Mouse (Mus musculus) G1E (cell line): Measurements from ENCODE around the gene Cfap20. TPM values are rescaled to one million over a fixed set of nuclear protein-coding genes. Genes with fewer than 3 reads are reported as not detected.

Experiments
- ATAC-seq: 2 replicates; pipeline ENCODE4 v1.8.0; 2016; ENCODE audit warnings: mild to moderate bottlenecking; ENCODE audit not compliant: insufficient number of reproducible peaks, poor library complexity, low FRiP score, severe bottlenecking; ENCODE audit errors: extremely low read depth
- DNase-seq: peaks from one replicate; pipeline ENCODE4 v3.0.0; 2012; ENCODE audit warnings: low spot score
- H3K27me3 ChIP-seq: 2 replicates; pipeline ENCODE4 v1.6.1; 2012; ENCODE audit warnings: mild to moderate bottlenecking, low read length, inconsistent platforms; ENCODE audit not compliant: insufficient read depth
- H3K36me3 ChIP-seq: replicated peaks from 2 replicates; pipeline ENCODE3; 2012; ENCODE audit warnings: mild to moderate bottlenecking, inconsistent platforms
- H3K4me1 ChIP-seq: 2 replicates; pipeline ENCODE4 v1.6.1; 2012; ENCODE audit warnings: low read depth, low read length, inconsistent platforms, mixed read lengths; ENCODE audit not compliant: insufficient read depth
- H3K4me3 ChIP-seq: 2 replicates; pipeline ENCODE4 v1.5.1; 2012; ENCODE audit warnings: low read depth, mild to moderate bottlenecking, inconsistent platforms, low read length, moderate library complexity, mixed read lengths
- H3K9me3 ChIP-seq: replicated peaks from 2 replicates; pipeline ENCODE4 v1.6.1; 2012; ENCODE audit warnings: inconsistent platforms
- CTCF ChIP-seq: IDR thresholded peaks from 2 replicates; pipeline ENCODE4 v1.5.1; 2012; ENCODE audit warnings: low read depth, low read length, inconsistent platforms, mixed read lengths
- GATA1 ChIP-seq: IDR thresholded peaks from 2 replicates; pipeline ENCODE4 v1.6.1; 2012; ENCODE audit warnings: borderline replicate concordance, low read length, inconsistent platforms, mixed read lengths
- GATA2 ChIP-seq: IDR thresholded peaks from 2 replicates; pipeline ENCODE4 v1.6.1; 2012; ENCODE audit warnings: low read depth, low read length, inconsistent platforms, borderline replicate concordance
- POLR2AphosphoS5 ChIP-seq: IDR thresholded peaks from 2 replicates; pipeline ENCODE4 v1.6.1; 2012; ENCODE audit warnings: low read depth, low read length, inconsistent platforms; ENCODE audit not compliant: insufficient replicate concordance
- TAL1 ChIP-seq: conservative IDR thresholded peaks from 2 replicates; pipeline ENCODE4 v1.6.1; 2012; ENCODE audit warnings: low read depth, low read length, inconsistent platforms, mixed read lengths
- polyA plus RNA-seq: library from polyadenylated mRNA; stranded (reverse); fragments of >175 nt; gene quantifications from 2 replicates; pipeline ENCODE4 v1.2.3, GENCODE M21; 2012
- total RNA-seq, 2 experiments: library from RNA; stranded (forward) in 1 of 2; stranded (reverse) in 1 of 2; fragments of 200-1000 nt in 1 of 2; fragments of >200 nt in 1 of 2; fragmentation: Nextera tagmentation in 1 of 2; gene quantifications; 2 replicates each; pipeline ENCODE4 v1.2.3; 2014 to 2017

The Cfap20 gene
- total and polyA plus RNA-seq, 3 experiments, result 29.3 to 62.4 (median 52.3) TPM

GRCm38 (mm10) chr8:95377863-95378291, 56.8 kb downstream of the Cfap20 start:
- peaks cover 23% of the 10 kb centered on the region for H3K27me3 ChIP-seq
- ATAC-seq, result no peak

GRCm38 (mm10) chr8:95377101-95377500, 57.6 kb downstream of the Cfap20 start:
- no peak for ATAC-seq
- no peak for DNase-seq
- Histone ChIP-seq H3K9me3 (no peaks in the 10 kb centered on the region), H3K4me3 (no peak overlapping the region), H3K4me1 (0 out of 2 replicates have a peak, but pooled peaks cover 3% of the 10 kb centered on the region), H3K36me3 (no peaks in the 10 kb centered on the region), H3K27me3 (peaks cover 24% of the 10 kb centered on the region)
- TF ChIP-seq GATA2 (no peak), POLR2AphosphoS5 (no peak), TAL1 (no peak), CTCF (no peak), GATA1 (no peak)

More at GRCm38 (mm10) chr8:95377863-95378291, 56.8 kb downstream of the Cfap20 start:
- no peak for TF ChIP-seq CTCF
- TF ChIP-seq POLR2AphosphoS5, result no peak
- no peak for TF ChIP-seq GATA2
- TF ChIP-seq TAL1, result no peak
- no peak for TF ChIP-seq GATA1
- H3K36me3 ChIP-seq, result no peaks in the 10 kb centered on the region
- no peak for DNase-seq
- H3K4me1 ChIP-seq, result 0 out of 2 replicates have a peak, but pooled peaks cover 3% of the 10 kb centered on the region
- no peaks in the 10 kb centered on the region for H3K9me3 ChIP-seq
- H3K4me3 ChIP-seq, result no peak overlapping the region

GRCm38 (mm10) chr8:95376309-95376999, 58.2 kb downstream of the Cfap20 start:
- peaks cover 24% of the 10 kb centered on the region for H3K27me3 ChIP-seq
- no peak overlapping the region for H3K4me3 ChIP-seq
- TF ChIP-seq GATA2 (no peak), POLR2AphosphoS5 (no peak), CTCF (no peak), GATA1 (no peak), TAL1 (no peak)
- H3K36me3 ChIP-seq, result no peaks in the 10 kb centered on the region
- no peak for ATAC-seq
- no peaks in the 10 kb centered on the region for H3K9me3 ChIP-seq
- no peak for DNase-seq
- 0 out of 2 replicates have a peak, but pooled peaks cover 3% of the 10 kb centered on the region for H3K4me1 ChIP-seq

- Histone ChIP-seq H3K27me3 (peaks cover 26% of the 10 kb centered on the region), H3K9me3 (no peaks in the 10 kb centered on the region), H3K36me3 (no peaks in the 10 kb centered on the region), H3K4me1 (0 out of 2 replicates have a peak, but pooled peaks cover 3% of the 10 kb centered on the region), H3K4me3 (no peak overlapping the region)
- TF ChIP-seq POLR2AphosphoS5, result no peak
- no peak for TF ChIP-seq CTCF
- TF ChIP-seq GATA2, result no peak
- no peak for TF ChIP-seq TAL1
- TF ChIP-seq GATA1, result no peak
- no peak for ATAC-seq
- DNase-seq, result no peak
Measured at GRCm38 (mm10) chr8:95375374-95375930, 59.2 kb downstream of the Cfap20 start.

- Histone ChIP-seq H3K9me3 (no peaks in the 10 kb centered on the region), H3K36me3 (no peaks in the 10 kb centered on the region), H3K4me3 (no peak overlapping the region), H3K4me1 (peaks cover 9% of the 10 kb centered on the region; the same call in 1 of the 2 replicates), H3K27me3 (peaks cover 31% of the 10 kb centered on the region)
- ATAC-seq, result no peak
- TF ChIP-seq CTCF, result no peak
- no peak for TF ChIP-seq GATA2
- no peak for TF ChIP-seq POLR2AphosphoS5
- TF ChIP-seq TAL1, result no peak
- no peak for TF ChIP-seq GATA1
- no peak for DNase-seq
Measured at GRCm38 (mm10) chr8:95374429-95374828, 60.2 kb downstream of the Cfap20 start.

GRCm38 (mm10) chr8:95373389-95374002, 61.2 kb downstream of the Cfap20 start:
- TF ChIP-seq GATA2 (no peak), GATA1 (no peak), CTCF (no peak), POLR2AphosphoS5 (no peak), TAL1 (no peak)
- DNase-seq (no peak), ATAC-seq (no peak)
- Histone ChIP-seq H3K9me3 (no peaks in the 10 kb centered on the region), H3K4me3 (no peak overlapping the region), H3K27me3 (peaks cover 33% of the 10 kb centered on the region), H3K36me3 (no peaks in the 10 kb centered on the region), H3K4me1 (peaks cover 9% of the 10 kb centered on the region; the same call in 1 of the 2 replicates)

Other genes starting within 250 kb of the Cfap20 start
- not detected in 2 replicates for gene Kifc3, start 232.1 kb downstream of the Cfap20 start, total RNA-seq (2014; fragmentation: Nextera tagmentation)
- gene Kifc3, start 232.1 kb downstream of the Cfap20 start, total RNA-seq (2017), result 0.16 TPM in 1 of 2 replicates, not detected in the other
- not detected in 2 replicates for gene Kifc3, start 232.1 kb downstream of the Cfap20 start, polyA plus RNA-seq
- gene Cngb1, start 128.3 kb downstream of the Cfap20 start, total RNA-seq (2014; fragmentation: Nextera tagmentation), result not detected in 2 replicates
- 0.49 TPM in 1 of 2 replicates, not detected in the other for gene Cngb1, start 128.3 kb downstream of the Cfap20 start, total RNA-seq (2017)
- not detected in 2 replicates for gene Cngb1, start 128.3 kb downstream of the Cfap20 start, polyA plus RNA-seq
- not detected in 2 replicates for gene Tepp, start 124.3 kb downstream of the Cfap20 start, total RNA-seq (2014; fragmentation: Nextera tagmentation)
- not detected in 2 replicates for gene Tepp, start 124.3 kb downstream of the Cfap20 start, total RNA-seq (2017)
- not detected in 2 replicates for gene Tepp, start 124.3 kb downstream of the Cfap20 start, polyA plus RNA-seq
- gene Zfp319, start 102.9 kb downstream of the Cfap20 start, total RNA-seq (2014; fragmentation: Nextera tagmentation), result 7.5 TPM in 2 replicates
- 2.1 and 2.3 TPM in 2 replicates for gene Zfp319, start 102.9 kb downstream of the Cfap20 start, total RNA-seq (2017)
- gene Zfp319, start 102.9 kb downstream of the Cfap20 start, polyA plus RNA-seq, result 7.2 and 8.2 TPM in 2 replicates
- gene Usb1, start 102.6 kb downstream of the Cfap20 start, total RNA-seq (2014; fragmentation: Nextera tagmentation), result 48.8 and 60.0 TPM in 2 replicates
- gene Usb1, start 102.6 kb downstream of the Cfap20 start, total RNA-seq (2017), result 40.5 and 40.6 TPM in 2 replicates
- 21.2 and 28.0 TPM in 2 replicates for gene Usb1, start 102.6 kb downstream of the Cfap20 start, polyA plus RNA-seq
- not detected in 2 replicates for gene Mmp15, start 82.6 kb downstream of the Cfap20 start, total RNA-seq (2014; fragmentation: Nextera tagmentation)
- gene Mmp15, start 82.6 kb downstream of the Cfap20 start, total RNA-seq (2017), result 0.05 TPM in 1 of 2 replicates, not detected in the other
- gene Mmp15, start 82.6 kb downstream of the Cfap20 start, polyA plus RNA-seq, result 0.01 TPM in 1 of 2 replicates, not detected in the other
- 283 and 300 TPM in 2 replicates for gene Csnk2a2, start 55.2 kb upstream of the Cfap20 start, total RNA-seq (2014; fragmentation: Nextera tagmentation)
- 31.5 and 45.0 TPM in 2 replicates for gene Csnk2a2, start 55.2 kb upstream of the Cfap20 start, total RNA-seq (2017)
- gene Csnk2a2, start 55.2 kb upstream of the Cfap20 start, polyA plus RNA-seq, result 30.8 and 35.8 TPM in 2 replicates
- not detected in 2 replicates for gene Ccdc113, start 99.2 kb upstream of the Cfap20 start, total RNA-seq (2014; fragmentation: Nextera tagmentation)
- gene Ccdc113, start 99.2 kb upstream of the Cfap20 start, total RNA-seq (2017), result not detected in 2 replicates
- not detected in 2 replicates for gene Ccdc113, start 99.2 kb upstream of the Cfap20 start, polyA plus RNA-seq
- gene Prss54, start 141.5 kb upstream of the Cfap20 start, total RNA-seq (2014; fragmentation: Nextera tagmentation), result not detected in 2 replicates
- gene Prss54, start 141.5 kb upstream of the Cfap20 start, total RNA-seq (2017), result 0.22 TPM in 1 of 2 replicates, not detected in the other
- not detected in 2 replicates for gene Prss54, start 141.5 kb upstream of the Cfap20 start, polyA plus RNA-seq
- 30.8 and 32.5 TPM in 2 replicates for gene Gins3, start 198.6 kb upstream of the Cfap20 start, total RNA-seq (2014; fragmentation: Nextera tagmentation)
- 32.6 and 32.9 TPM in 2 replicates for gene Gins3, start 198.6 kb upstream of the Cfap20 start, total RNA-seq (2017)
- 9.2 and 9.5 TPM in 2 replicates for gene Gins3, start 198.6 kb upstream of the Cfap20 start, polyA plus RNA-seq
- gene Ndrg4, start 242.1 kb upstream of the Cfap20 start, total RNA-seq (2014; fragmentation: Nextera tagmentation), result not detected in 2 replicates
- 0.23 and 0.60 TPM in 2 replicates for gene Ndrg4, start 242.1 kb upstream of the Cfap20 start, total RNA-seq (2017)
- gene Ndrg4, start 242.1 kb upstream of the Cfap20 start, polyA plus RNA-seq, result not detected in 2 replicates